Mouse (Mus musculus) intestine, postnatal 0 days (tissue): ENCODE measurements around the gene Tcf25. TPM values are rescaled to one million over a fixed set of nuclear protein-coding genes. Genes with fewer than 3 reads are reported as not detected.

Experiments used
- ATAC-seq: fragments of 200-750 bp; cut with Nextera tagmentation; 2 replicates; pipeline ENCODE4 v1.8.0; 2017; ENCODE audit warnings: mild to moderate bottlenecking, moderate TSS enrichment, moderate library complexity
- H3K27ac ChIP-seq: fragments of 300-500 bp; sonication (generic); 2 replicates; pipeline ENCODE4 v1.5.1; 2014; ENCODE audit warnings: mild to moderate bottlenecking, low read depth, low read length, moderate library complexity
- H3K27me3 ChIP-seq: fragments of 300-500 bp; sonication (generic); replicated peaks from 2 replicates; pipeline ENCODE4 v1.6.1; 2014; ENCODE audit warnings: low read length, mixed read lengths; ENCODE audit not compliant: control insufficient read depth, insufficient read depth
- H3K36me3 ChIP-seq: fragments of 300-500 bp; sonication (generic); 2 replicates; pipeline ENCODE4 v1.6.1; 2014; ENCODE audit warnings: mild to moderate bottlenecking, moderate library complexity; ENCODE audit not compliant: control insufficient read depth, insufficient read depth
- H3K4me1 ChIP-seq: fragments of 300-500 bp; sonication (generic); replicated peaks from 2 replicates; pipeline ENCODE4 v1.6.1; 2014; ENCODE audit warnings: antibody characterized with exemption, low read length, mixed read lengths; ENCODE audit not compliant: control insufficient read depth, insufficient read depth
- H3K4me2 ChIP-seq: fragments of 300-500 bp; sonication (generic); replicated peaks from 2 replicates; pipeline ENCODE4 v1.6.1; 2014; ENCODE audit warnings: low read depth, mild to moderate bottlenecking, moderate library complexity
- H3K4me3 ChIP-seq: fragments of 300-500 bp; sonication (generic); 2 replicates; pipeline ENCODE4 v1.5.1; 2014; ENCODE audit warnings: low read depth, low read length
- H3K9ac ChIP-seq: fragments of 300-500 bp; sonication (generic); 2 replicates; pipeline ENCODE4 v1.6.1; 2014; ENCODE audit warnings: mild to moderate bottlenecking, low read depth, low read length
- H3K9me3 ChIP-seq: fragments of 300-500 bp; sonication (generic); 2 replicates; pipeline ENCODE4 v1.6.1; 2016; ENCODE audit warnings: mixed run types; ENCODE audit not compliant: control insufficient read depth
- CTCF ChIP-seq: sonication (generic); IDR thresholded peaks from 2 replicates; pipeline ENCODE4 v1.5.1; 2016; ENCODE audit warnings: low read depth, mild to moderate bottlenecking, control low read depth, antibody characterized with exemption, moderate library complexity
- WGBS: fragments of 180-500 bp; shearing (Covaris S2); extraction: QIAGEN DNeasy Blood & Tissue Kit; methylation state at CpG from one replicate; pipeline ENCODE4 v1.1.7; 2014; 5-methylcytosine and 5-hydroxymethylcytosine counted together
- polyA plus RNA-seq: library from polyadenylated mRNA; unstranded; fragments of >200 nt; fragmentation: Nextera tagmentation; extraction: Ambion mirVana; gene quantifications from 2 replicates; pipeline ENCODE4 v1.2.1, GENCODE M21; 2015

Gene Tcf25
- polyA plus RNA-seq, 1 experiment from 2014 or later = 147 TPM

DNA sequence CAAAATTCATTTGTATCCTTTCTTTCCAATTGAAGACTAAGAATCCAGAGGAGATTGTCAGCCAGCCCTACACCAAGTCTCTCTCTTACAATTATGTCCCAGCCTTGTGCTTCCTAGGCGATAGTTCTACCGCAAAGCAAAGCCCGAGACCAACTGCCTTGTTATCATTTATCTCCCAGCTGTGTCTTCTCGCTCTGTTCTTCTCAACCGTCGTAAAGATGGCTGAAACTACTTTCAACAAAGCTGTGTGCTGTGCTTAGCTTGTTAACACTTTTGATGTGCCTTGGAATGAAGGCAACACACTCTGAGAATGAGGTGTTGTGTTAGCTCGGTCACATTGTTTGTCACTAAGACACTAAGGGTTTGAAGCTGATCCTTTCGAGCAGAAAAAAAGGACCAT lies 41.7 kb upstream of the Tcf25 start:
- no peaks in the 10 kb centered on the region for H3K36me3 ChIP-seq
- no peak for TF ChIP-seq CTCF
- no peak for ATAC-seq
- H3K4me1 ChIP-seq = no peaks in the 10 kb centered on the region
- H3K27ac ChIP-seq = no peak overlapping the region
- no peaks in the 10 kb centered on the region for H3K9me3 ChIP-seq
- H3K27me3 ChIP-seq = peaks cover 5% of the 10 kb centered on the region; the same call in 1 of the 2 replicates
- H3K4me3 ChIP-seq = peak overlapping the region; percentile 52; the same call in 1 of the 2 replicates
- 21% methylated on average over 8 of the region's 8 CpGs for WGBS
- no peak overlapping the region for H3K9ac ChIP-seq
- peak overlapping the region; percentile 86 for H3K4me2 ChIP-seq

DNA sequence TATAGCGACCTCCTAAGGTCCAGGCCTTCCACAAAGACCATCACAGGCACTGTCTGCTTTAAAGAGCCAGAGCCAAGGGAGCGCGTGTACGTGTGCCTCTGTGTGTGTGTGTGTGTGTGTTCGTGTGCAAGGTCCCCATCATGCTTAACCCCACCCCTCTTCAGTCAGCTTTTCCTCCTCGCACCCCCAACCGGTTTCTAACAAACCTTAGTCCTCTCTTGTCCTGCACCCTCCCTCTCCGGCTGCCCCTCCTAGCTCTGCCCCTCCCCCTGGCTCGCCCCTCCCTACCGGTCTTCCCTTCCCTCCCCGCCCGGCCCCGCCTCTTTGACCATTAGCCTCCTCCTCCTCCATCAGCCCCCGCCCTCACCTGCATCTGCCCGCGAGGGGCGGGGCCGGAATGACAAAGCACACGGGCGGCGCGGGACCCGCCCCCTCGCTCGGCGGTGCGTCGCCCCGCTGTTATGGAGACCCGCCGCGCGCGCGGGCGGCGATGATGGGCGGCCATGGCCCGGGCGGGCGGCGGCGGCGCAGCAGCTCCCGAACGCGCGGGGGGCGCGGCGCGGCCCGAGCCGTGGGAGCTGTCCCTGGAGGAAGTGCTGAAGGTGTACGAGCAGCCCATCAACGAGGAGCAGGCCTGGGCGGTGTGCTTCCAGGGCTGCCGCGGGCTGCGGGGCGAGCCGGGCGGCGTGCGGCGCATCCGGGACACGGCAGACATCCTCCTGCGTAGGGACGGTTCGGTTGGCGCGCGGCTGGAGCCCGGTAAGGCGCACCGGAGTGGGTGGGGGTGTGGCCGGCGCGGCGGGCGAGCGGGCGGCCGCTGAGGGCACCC lies 41.1 kb upstream of the Tcf25 start, which contains the start of gene Spire2:
Spire2 (plus strand) TSS at position 452 of the 829 bp plus-strand sequence.
- Histone ChIP-seq H3K4me3 (peak within 1 kb of the TSS; percentile 52), H3K4me1 (no peaks in the 10 kb centered on the region), H3K27ac (no peak within 1 kb of the TSS), H3K9me3 (no peaks in the 10 kb centered on the region), H3K9ac (0 out of 2 replicates have a peak within 1 kb of the TSS, but pooled peaks have one; percentile 7), H3K4me2 (peak within 1 kb of the TSS; percentile 86), H3K36me3 (no peaks in the 10 kb centered on the region), H3K27me3 (peaks cover 5% of the 10 kb centered on the region; the same call in 1 of the 2 replicates)
- TF ChIP-seq CTCF = no peak
- peak; percentile 76 for ATAC-seq
- WGBS = under 1% methylated on average over 57 of the region's 85 CpGs

- no peaks in the 10 kb centered on the region for H3K9me3 ChIP-seq
- H3K36me3 ChIP-seq = no peaks in the 10 kb centered on the region
- H3K9ac ChIP-seq = no peak overlapping the region
- no peaks in the 10 kb centered on the region for H3K4me1 ChIP-seq
- no peak overlapping the region for H3K27ac ChIP-seq
- H3K27me3 ChIP-seq = peaks cover 5% of the 10 kb centered on the region; the same call in 1 of the 2 replicates
- peak overlapping the region; percentile 86 for H3K4me2 ChIP-seq
- 15% methylated on average over 20 of the region's 21 CpGs for WGBS
- no peak for TF ChIP-seq CTCF
- H3K4me3 ChIP-seq = peak overlapping the region; percentile 52
- no peak; the same call in 1 of the 2 replicates for ATAC-seq
These were observed 40.4 kb upstream of the Tcf25 start for GRCm38 (mm10) chr8:123333091-123333587.

DNA sequence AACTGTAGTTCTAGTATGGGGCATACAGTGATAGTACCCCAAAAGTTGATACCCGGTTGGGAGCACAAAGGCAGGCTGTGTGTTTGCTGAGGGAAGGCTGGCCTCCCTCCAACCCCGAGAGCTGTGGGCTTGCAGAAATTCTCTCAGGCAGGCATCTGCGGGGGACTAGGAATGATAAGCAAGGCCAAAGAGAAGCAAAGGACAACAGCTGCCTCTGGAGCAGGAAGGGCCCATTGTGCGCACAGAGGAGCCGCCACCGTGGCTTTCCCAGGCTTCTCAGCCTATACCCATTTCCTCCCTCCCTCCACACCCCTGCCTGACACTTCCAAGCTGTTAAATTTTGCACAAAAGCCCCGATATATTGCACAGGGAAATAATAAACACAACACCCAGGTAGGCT lies 39.7 kb upstream of the Tcf25 start:
- Histone ChIP-seq H3K9me3 (no peaks in the 10 kb centered on the region), H3K4me1 (no peaks in the 10 kb centered on the region), H3K27ac (no peak overlapping the region), H3K4me3 (no peak overlapping the region), H3K9ac (no peak overlapping the region), H3K4me2 (peak overlapping the region; percentile 86; the same call in 1 of the 2 replicates), H3K27me3 (peaks cover 5% of the 10 kb centered on the region; the same call in 1 of the 2 replicates), H3K36me3 (no peaks in the 10 kb centered on the region)
- ATAC-seq = no peak
- 16% methylated on average over 7 of the region's 7 CpGs for WGBS
- TF ChIP-seq CTCF = no peak

DNA sequence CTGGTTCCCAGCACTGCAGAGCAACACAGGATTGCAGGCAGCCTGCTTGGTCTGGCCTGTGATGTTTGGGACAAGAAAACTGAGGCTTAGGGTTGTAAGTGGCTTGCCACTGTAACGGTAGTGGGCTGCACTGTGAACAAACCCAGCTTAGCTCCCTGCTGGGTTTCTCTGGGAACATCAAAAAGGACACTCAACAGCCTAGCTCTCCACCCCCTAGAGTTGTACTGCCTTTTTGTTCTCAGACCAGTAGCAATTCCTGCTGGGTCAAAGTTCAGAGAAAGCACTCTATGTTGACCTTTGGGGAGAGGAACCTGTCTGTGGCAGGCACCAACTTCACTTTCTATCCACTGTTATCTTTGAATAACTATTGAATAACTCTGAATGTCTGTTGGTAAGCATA lies 39.1 kb upstream of the Tcf25 start:
- H3K4me3 ChIP-seq = no peak overlapping the region
- no peak for TF ChIP-seq CTCF
- H3K9ac ChIP-seq = no peak overlapping the region
- no peak for ATAC-seq
- no peaks in the 10 kb centered on the region for H3K9me3 ChIP-seq
- no peaks in the 10 kb centered on the region for H3K4me1 ChIP-seq
- peaks cover 5% of the 10 kb centered on the region; the same call in 1 of the 2 replicates for H3K27me3 ChIP-seq
- H3K36me3 ChIP-seq = no peaks in the 10 kb centered on the region
- WGBS = 11% methylated on average over 1 of the region's 1 CpGs
- no peak overlapping the region for H3K27ac ChIP-seq
- H3K4me2 ChIP-seq = 0 out of 2 replicates have a peak overlapping the region, but pooled peaks have one; percentile 86

- H3K9me3 ChIP-seq = no peaks in the 10 kb centered on the region
- WGBS = 34% methylated on average over 3 of the region's 3 CpGs
- no peaks in the 10 kb centered on the region for H3K4me1 ChIP-seq
- H3K36me3 ChIP-seq = no peaks in the 10 kb centered on the region
- no peak for TF ChIP-seq CTCF
- no peak overlapping the region for H3K27ac ChIP-seq
- ATAC-seq = peak; percentile 62
- no peak overlapping the region for H3K9ac ChIP-seq
- no peak overlapping the region for H3K4me3 ChIP-seq
- H3K4me2 ChIP-seq = no peak overlapping the region
- H3K27me3 ChIP-seq = peaks cover 5% of the 10 kb centered on the region; the same call in 1 of the 2 replicates
These were observed 36.1 kb upstream of the Tcf25 start for GRCm38 (mm10) chr8:123337475-123337874.
